Mouse (Mus musculus): ENCODE measurements around the gene Esf1.

DNA sequence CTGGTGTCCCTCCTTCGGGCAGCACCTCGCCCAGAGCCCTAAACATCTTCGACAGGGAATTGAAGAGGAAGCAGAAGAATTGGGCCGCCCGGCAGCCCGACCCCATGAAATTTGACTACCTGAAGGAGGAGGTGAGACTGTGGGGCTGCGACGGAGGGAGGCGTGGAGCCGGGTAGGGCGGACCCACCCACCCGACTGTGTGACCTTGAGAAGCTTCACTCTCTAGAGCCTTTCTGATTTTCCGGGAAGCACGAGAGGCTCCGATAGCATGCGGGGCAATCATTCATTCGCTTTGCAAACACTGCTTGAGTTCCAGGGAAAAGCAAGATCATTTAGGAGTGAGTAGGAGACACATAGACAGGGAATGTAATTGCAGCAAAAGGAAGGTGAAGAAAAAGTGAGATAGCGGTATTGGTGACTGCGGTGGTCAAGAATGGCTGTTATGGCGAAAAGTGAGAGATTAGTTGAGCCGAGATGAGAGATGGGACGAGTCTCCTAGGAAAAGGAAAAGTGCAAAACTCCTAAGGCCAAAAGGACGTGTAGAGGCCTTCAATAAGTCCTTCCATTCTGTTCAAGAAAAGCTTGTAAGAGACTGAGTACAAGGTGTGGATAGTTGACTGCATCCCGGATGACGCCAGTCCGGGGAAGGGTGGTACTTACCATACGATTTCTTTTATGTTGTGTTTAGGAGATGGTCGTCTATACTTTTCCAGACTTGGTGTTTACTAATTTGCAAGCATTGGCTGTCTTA lies 614 bp upstream of the Esf1 start:
- no peak for TF ChIP-seq CTCF (IDR thresholded peaks at IDR 0.05; ENCODE audit: control insufficient read depth, insufficient read depth, insufficient replicate concordance, low read depth, low read length)
- TF ChIP-seq POLR2A (IDR thresholded peaks at IDR 0.05; ENCODE audit: control insufficient read depth, low read depth, low read length): no peak
